Mouse (Mus musculus): ENCODE measurements at regions not wholly inside any gene's neighbourhood (a gene's known extent, or its start where the extent isn't known, plus 50 kb on each side); places are given as distances from the start of the nearest gene placed in this dataset.

- TF ChIP-seq CTCF (IDR thresholded peaks at IDR 0.05; ENCODE audit: low read depth) = no peak
- no peak for TF ChIP-seq EP300 (IDR thresholded peaks at IDR 0.05; ENCODE audit: low read depth)
Measured at GRCm38 (mm10) chr2:45901892-45902291, 784.7 kb upstream of the Zeb2 start.
